Mouse (Mus musculus) T-helper 2 cell (primary cell): ENCODE results near the gene Gm20878.
"Not testable (repeated sequence)": the region's sequence is repeated elsewhere in the genome, so short reads cannot be mapped to it uniquely, and the experiment has no call there.

Experiments used
- in situ Hi-C: fragments of 300-600 bp; cut with MboI, MseI; formaldehyde crosslinking; loops from one replicate; pipeline ENCODE4 v1.15.1; 2025; ENCODE audit warnings: high pct_unique_total_duplicates

Gene Gm20878

GRCm38 (mm10) chr4:41941272-41941671 lies at the start of gene Gm20878:
Gene Gm20878, plus strand, starts transcription at chr4:41941572.
- in situ Hi-C loops: not testable (repeated sequence)

- in situ Hi-C loops: not testable (repeated sequence)
These were observed 38.1 kb upstream of the Gm20878 start, which contains the start of gene Gm21541 for GRCm38 (mm10) chr4:41903310-41903709. Gene Gm21541, plus strand, starts transcription at chr4:41903610.

- in situ Hi-C loops: not testable (repeated sequence)
These were observed 24.4 kb downstream of the Gm20878 start, which contains the start of gene Fam205a4 for GRCm38 (mm10) chr4:41965758-41966157. Gene Fam205a4, plus strand, starts transcription at chr4:41966058.
